Mouse (Mus musculus) bone marrow, adult 2 months (tissue): Measurements from ENCODE around the gene Akap12.

Source experiments
- CTCF ChIP-seq: fragments of 200-500 bp; IDR thresholded peaks from 2 replicates; pipeline ENCODE4 v1.5.1; 2011; ENCODE audit warnings: low read length, control low read depth; ENCODE audit not compliant: control insufficient read depth, insufficient read depth
- POLR2A ChIP-seq: fragments of 200-500 bp; IDR thresholded peaks from 2 replicates; pipeline ENCODE4 v1.6.1; 2011; ENCODE audit warnings: low read depth, mild to moderate bottlenecking, control low read depth, low read length, borderline replicate concordance; ENCODE audit not compliant: control insufficient read depth

DNA sequence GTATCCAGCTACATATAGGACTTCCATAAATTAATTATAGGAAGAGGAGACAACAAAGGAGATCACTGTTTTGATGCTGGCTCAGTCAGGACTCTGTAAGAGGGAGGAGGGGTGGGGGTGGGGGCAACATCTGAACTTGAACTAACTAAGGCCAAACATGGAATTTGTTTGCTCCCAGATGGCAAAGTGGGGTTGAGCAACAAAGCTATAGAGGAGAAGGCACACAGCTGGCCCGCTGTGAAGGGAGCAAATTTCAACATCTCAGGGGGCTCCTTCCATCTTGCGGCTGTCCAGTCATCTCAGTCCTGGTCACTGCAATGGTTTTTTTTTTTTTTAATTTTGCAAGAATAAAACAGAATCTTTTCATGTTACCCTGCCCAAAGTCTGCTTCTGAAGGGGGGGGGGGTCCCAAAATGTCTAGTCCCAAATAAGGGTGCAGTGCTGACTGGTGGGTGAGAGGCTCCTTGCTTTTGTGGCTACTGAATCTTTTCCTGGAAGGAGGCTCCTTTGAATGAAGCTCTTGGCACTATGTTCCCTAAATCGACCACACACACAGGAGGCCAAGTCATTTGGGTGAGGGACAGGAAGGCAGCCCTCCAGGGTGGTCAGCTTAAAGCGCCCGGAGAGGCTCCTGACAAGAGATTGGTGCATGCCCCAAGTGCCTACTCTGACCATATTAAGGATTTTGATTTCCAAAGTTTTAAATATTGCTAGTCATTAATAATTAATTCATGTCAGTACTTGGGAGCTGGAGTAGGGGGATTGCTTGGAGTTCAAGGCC is 26.2 kb upstream of the Akap12 start:
- no peak for TF ChIP-seq CTCF
- TF ChIP-seq POLR2A = no peak
